Mouse (Mus musculus): ENCODE results near the gene Gm4027. TPM values are rescaled to one million over a fixed set of nuclear protein-coding genes. Genes with fewer than 3 reads are reported as not detected.
"Not testable (repeated sequence)": the region's sequence is repeated elsewhere in the genome, so short reads cannot be mapped to it uniquely, and the experiment has no call there.

The Gm4027 gene
- not detected in 2 replicates for polyA plus RNA-seq (2015; fragmentation: Nextera tagmentation; extraction: Ambion mirVana)

DNA sequence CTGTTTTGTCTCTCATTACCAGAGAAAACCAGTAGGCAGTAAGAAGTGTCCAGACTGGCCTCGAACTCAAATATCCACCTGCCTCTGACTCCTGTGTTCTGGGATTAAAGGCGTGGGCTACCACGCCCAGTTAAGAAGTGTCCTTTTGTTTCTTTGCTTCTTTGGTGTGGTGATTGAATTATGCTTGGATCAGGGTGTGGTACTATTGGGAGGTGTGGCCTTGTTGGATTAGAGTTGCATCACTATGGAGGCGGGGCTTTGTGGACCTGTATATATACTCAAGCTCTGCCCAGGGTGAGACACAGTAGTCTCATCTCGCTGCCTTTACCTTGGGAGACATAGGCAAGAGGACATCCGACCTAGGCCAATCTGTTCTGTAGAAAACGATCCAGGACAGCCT is at the start of gene Gm4027:
Gm4027 (plus strand) TSS at position 301 of the 400 bp plus-strand sequence.
- H3K4me2 ChIP-seq; H3K4me3 ChIP-seq (replicated peaks); H3K36me3 ChIP-seq; H3K9ac ChIP-seq (replicated peaks); H3K27me3 ChIP-seq (replicated peaks); ATAC-seq (ENCODE audit: low FRiP score); H3K4me1 ChIP-seq; H3K9me3 ChIP-seq (replicated peaks); H3K27ac ChIP-seq (replicated peaks): not testable (repeated sequence)
- 91% methylated on average over 5 of the region's 7 CpGs for WGBS

DNA sequence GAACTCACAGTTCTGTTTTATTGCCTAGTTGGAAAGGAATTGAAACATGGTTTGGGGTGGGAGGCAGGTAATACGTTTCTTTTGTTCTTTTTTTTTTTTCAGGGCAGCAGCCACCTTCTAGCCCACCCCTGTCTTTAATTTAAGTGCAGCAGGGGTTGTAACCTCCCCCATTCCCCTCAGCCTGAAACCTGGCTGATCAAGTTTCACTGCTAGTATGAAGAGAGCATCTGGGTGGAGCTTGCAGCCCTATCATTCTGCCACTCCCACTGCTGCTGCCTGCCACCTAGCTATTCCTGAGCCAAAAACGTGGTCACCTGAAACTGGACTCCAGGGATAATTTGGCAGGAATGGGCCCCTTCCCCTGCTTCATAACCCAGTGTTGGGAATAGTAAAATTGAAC is 17.3 kb upstream of the Gm4027 start:
- not testable (repeated sequence) for H3K4me2 ChIP-seq; H3K36me3 ChIP-seq; H3K4me3 ChIP-seq (replicated peaks); ATAC-seq (ENCODE audit: low FRiP score); H3K27ac ChIP-seq (replicated peaks); H3K27me3 ChIP-seq (replicated peaks); H3K4me1 ChIP-seq; H3K9me3 ChIP-seq (replicated peaks); H3K9ac ChIP-seq (replicated peaks)
- WGBS, result 4% methylated on average over 2 of the region's 2 CpGs

- H3K4me2 ChIP-seq; H3K36me3 ChIP-seq; H3K9me3 ChIP-seq (replicated peaks); H3K27ac ChIP-seq (replicated peaks); H3K4me1 ChIP-seq; H3K4me3 ChIP-seq (replicated peaks); H3K27me3 ChIP-seq (replicated peaks); ATAC-seq (ENCODE audit: low FRiP score); H3K9ac ChIP-seq (replicated peaks): not testable (repeated sequence)
- 67% methylated on average over 1 of the region's 2 CpGs for whole genome bisulfite sequencing
These were observed 16.3 kb upstream of the Gm4027 start, which contains the start of gene Oog1 for GRCm38 (mm10) chr12:87602388-87602787. Gene Oog1 (plus strand): TSS chr12:87602688.

- WGBS, result 94% methylated on average over 2 of the region's 2 CpGs
- H3K9me3 ChIP-seq (replicated peaks), result not testable (repeated sequence)
These were observed 25.9 kb downstream of the Gm4027 start, which contains the start of gene Gm16381 for GRCm38 (mm10) chr12:87644520-87644919. Gene Gm16381 (minus strand): TSS chr12:87644620.

GRCm38 (mm10) chr12:87652916-87653703 is 34.4 kb downstream of the Gm4027 start:
- not testable (repeated sequence) for H3K9me3 ChIP-seq (replicated peaks); ATAC-seq (ENCODE audit: low FRiP score); H3K9ac ChIP-seq (replicated peaks); H3K4me3 ChIP-seq (replicated peaks); H3K4me2 ChIP-seq; H3K27ac ChIP-seq (replicated peaks); H3K4me1 ChIP-seq; H3K27me3 ChIP-seq (replicated peaks); H3K36me3 ChIP-seq
- WGBS, result 75% methylated on average over 2 of the region's 4 CpGs

More at GRCm38 (mm10) chr12:87644520-87644919, 25.9 kb downstream of the Gm4027 start, which contains the start of gene Gm16381:
- not testable (repeated sequence) for ATAC-seq (ENCODE audit: low FRiP score); H3K4me1 ChIP-seq; H3K36me3 ChIP-seq; H3K27me3 ChIP-seq (replicated peaks); H3K27ac ChIP-seq (replicated peaks); H3K4me3 ChIP-seq (replicated peaks); H3K9ac ChIP-seq (replicated peaks); H3K4me2 ChIP-seq

Other genes with a start within 250 kb of the Gm4027 start
- 64.6 and 74.8 TPM in 2 replicates for gene Sptlc2, start 230.5 kb upstream of the Gm4027 start, polyA plus RNA-seq (2015; fragmentation: Nextera tagmentation; extraction: Ambion mirVana)
- gene Slirp, start 175.0 kb upstream of the Gm4027 start, polyA plus RNA-seq (2015; fragmentation: Nextera tagmentation; extraction: Ambion mirVana), result 246 and 286 TPM in 2 replicates
- 41.5 and 42.9 TPM in 2 replicates for gene Alkbh1, start 174.9 kb upstream of the Gm4027 start, polyA plus RNA-seq (2015; fragmentation: Nextera tagmentation; extraction: Ambion mirVana)
- gene Snw1, start 146.6 kb upstream of the Gm4027 start, polyA plus RNA-seq (2015; fragmentation: Nextera tagmentation; extraction: Ambion mirVana), result 96.2 and 107 TPM in 2 replicates
- not detected in 2 replicates for gene Gm5788, start 124.1 kb upstream of the Gm4027 start, polyA plus RNA-seq (2015; fragmentation: Nextera tagmentation; extraction: Ambion mirVana)
- gene Gm8300, start 104.6 kb upstream of the Gm4027 start, polyA plus RNA-seq (2015; fragmentation: Nextera tagmentation; extraction: Ambion mirVana), result not detected in 2 replicates
- not detected in 2 replicates for gene Oog1, start 16.2 kb upstream of the Gm4027 start, polyA plus RNA-seq (2015; fragmentation: Nextera tagmentation; extraction: Ambion mirVana)
- not detected in 2 replicates for gene Gm16381, start 25.8 kb downstream of the Gm4027 start, polyA plus RNA-seq (2015; fragmentation: Nextera tagmentation; extraction: Ambion mirVana)
- not detected in 2 replicates for gene Gm21319, start 156.9 kb downstream of the Gm4027 start, polyA plus RNA-seq (2015; fragmentation: Nextera tagmentation; extraction: Ambion mirVana)
- gene Gm21936, start 176.6 kb downstream of the Gm4027 start, polyA plus RNA-seq (2015; fragmentation: Nextera tagmentation; extraction: Ambion mirVana), result not detected in 2 replicates
- not detected in 2 replicates for gene BB287469, start 197.7 kb downstream of the Gm4027 start, polyA plus RNA-seq (2015; fragmentation: Nextera tagmentation; extraction: Ambion mirVana)
- gene Gm2001, start 223.5 kb downstream of the Gm4027 start, polyA plus RNA-seq (2015; fragmentation: Nextera tagmentation; extraction: Ambion mirVana), result not detected in 2 replicates

Data from neural tube, embryonic 15.5 days (tissue).